Mouse (Mus musculus): ENCODE measurements around the gene Lypd3.
"Not testable (repeated sequence)": the region's sequence is repeated elsewhere in the genome, so short reads cannot be mapped to it uniquely, and the experiment has no call there.

The Lypd3 gene

GRCm38 (mm10) chr7:24661118-24661904 is 25.0 kb downstream of the Lypd3 start:
- in situ Hi-C loops (cut with MboI): no loop called here

- in situ Hi-C loops (cut with MboI): no loop called here
These were observed 26.2 kb downstream of the Lypd3 start for GRCm38 (mm10) chr7:24662575-24662974.

- in situ Hi-C loops (cut with MboI): no loop called here
These were observed 28.0 kb downstream of the Lypd3 start for GRCm38 (mm10) chr7:24664301-24664700.

- in situ Hi-C loops (cut with MboI): no loop called here
These were observed 28.6 kb downstream of the Lypd3 start for GRCm38 (mm10) chr7:24664959-24665358.

GRCm38 (mm10) chr7:24671944-24672439 is 35.6 kb downstream of the Lypd3 start:
- in situ Hi-C loops (cut with MboI): no loop called here

GRCm38 (mm10) chr7:24676575-24676974 is 40.2 kb downstream of the Lypd3 start, which contains the start of gene Tex101:
TSS of gene Tex101 (minus strand) at chr7:24676675.
- in situ Hi-C loops (cut with MboI): no loop called here

GRCm38 (mm10) chr7:24684121-24684520 is 47.8 kb downstream of the Lypd3 start:
- in situ Hi-C loops (cut with MboI): not testable (repeated sequence)

- in situ Hi-C loops (cut with MboI): not testable (repeated sequence)
These were observed 51.2 kb downstream of the Lypd3 start for GRCm38 (mm10) chr7:24687519-24687918.
